Mouse (Mus musculus): ENCODE results near the gene C730034F03Rik.

DNA sequence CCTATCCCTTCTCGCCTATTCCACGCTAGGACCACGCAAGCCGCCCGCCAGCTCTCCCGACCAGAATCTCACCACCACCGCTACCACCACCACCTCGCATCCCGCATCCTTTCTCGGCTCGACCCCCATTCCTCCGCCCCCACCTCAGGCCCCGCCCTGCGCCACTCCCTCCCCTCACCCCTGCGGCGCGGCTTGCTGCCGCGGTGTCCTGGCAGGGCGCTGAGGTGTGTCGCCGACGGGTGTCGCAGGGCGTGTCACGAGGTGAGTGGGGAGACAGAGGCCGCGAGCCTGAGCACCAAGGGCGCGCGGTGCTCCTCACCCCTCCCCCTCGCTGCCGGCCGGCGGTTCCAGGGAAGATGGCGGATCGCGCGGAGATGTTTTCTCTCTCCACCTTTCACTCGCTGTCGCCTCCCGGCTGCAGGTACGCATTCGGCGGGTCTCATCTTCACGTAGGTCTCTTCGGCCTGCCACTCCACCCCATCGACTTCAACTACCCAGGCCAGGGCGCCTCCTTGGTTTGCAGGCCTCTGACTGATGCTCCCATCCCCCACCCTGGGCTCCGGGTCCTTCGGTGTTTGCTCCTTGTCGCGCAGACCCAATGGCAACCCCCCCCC, 24.6 kb downstream of the C730034F03Rik start, which contains the start of gene Mapk8ip2:
- no peak for TF ChIP-seq CTCF (IDR thresholded peaks at IDR 0.05; ENCODE audit: control insufficient read depth, insufficient read depth, insufficient replicate concordance, low read depth, low read length)
- peak; percentile 51 for TF ChIP-seq POLR2A (IDR thresholded peaks at IDR 0.05; ENCODE audit: control insufficient read depth, low read depth, low read length)

Measured in testis, adult 2 months (tissue).